Mouse (Mus musculus): ENCODE measurements around the gene Gm14137. TPM values are rescaled to one million over a fixed set of nuclear protein-coding genes. Genes with fewer than 3 reads are reported as not detected.

The Gm14137 gene
- polyA plus RNA-seq, 1 experiment from 2014 or later: 0.08 TPM

DNA sequence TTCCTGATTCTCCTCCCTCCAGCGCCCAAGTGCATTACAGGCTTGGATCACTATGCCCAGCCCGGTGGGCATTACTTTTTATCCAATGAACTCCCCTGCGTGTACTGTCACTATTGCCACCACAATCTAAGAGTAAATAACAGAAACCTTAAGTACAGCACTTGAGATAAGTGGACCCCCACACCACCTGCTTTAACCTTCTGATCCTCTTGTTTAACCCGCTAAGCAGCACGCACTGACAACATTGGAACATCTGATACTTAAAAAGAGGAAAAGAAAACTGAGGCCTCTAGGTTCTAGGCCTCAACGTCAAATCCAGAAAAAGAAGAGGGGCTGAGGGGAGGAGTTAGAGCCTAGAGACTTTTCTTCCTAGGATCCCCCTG is 33.6 kb downstream of the Gm14137 start:
- Histone ChIP-seq H3K27me3 (replicated peaks; ENCODE audit: control insufficient read depth, insufficient read depth, low read length) (no peaks in the 10 kb centered on the region), H3K27ac (ENCODE audit: low read depth, low read length) (peak overlapping the region; percentile 85), H3K4me3 (ENCODE audit: low read depth, low read length) (peak overlapping the region; percentile 68), H3K9ac (ENCODE audit: low read depth, low read length) (peak overlapping the region; percentile 64), H3K4me2 (replicated peaks; ENCODE audit: low read depth) (peak overlapping the region; percentile 68), H3K9me3 (ENCODE audit: control insufficient read depth) (no peaks in the 10 kb centered on the region), H3K4me1 (replicated peaks; ENCODE audit: control insufficient read depth, insufficient read depth, low read length) (peaks cover 6% of the 10 kb centered on the region; the same call in 1 of the 2 replicates), H3K36me3 (ENCODE audit: control insufficient read depth, insufficient read depth) (peaks cover 26% of the 10 kb centered on the region)
- ATAC-seq: no peak
- no peak for TF ChIP-seq CTCF (IDR thresholded peaks at IDR 0.05; ENCODE audit: low read depth)
- 12% methylated on average over 6 of the region's 6 CpGs for WGBS

DNA sequence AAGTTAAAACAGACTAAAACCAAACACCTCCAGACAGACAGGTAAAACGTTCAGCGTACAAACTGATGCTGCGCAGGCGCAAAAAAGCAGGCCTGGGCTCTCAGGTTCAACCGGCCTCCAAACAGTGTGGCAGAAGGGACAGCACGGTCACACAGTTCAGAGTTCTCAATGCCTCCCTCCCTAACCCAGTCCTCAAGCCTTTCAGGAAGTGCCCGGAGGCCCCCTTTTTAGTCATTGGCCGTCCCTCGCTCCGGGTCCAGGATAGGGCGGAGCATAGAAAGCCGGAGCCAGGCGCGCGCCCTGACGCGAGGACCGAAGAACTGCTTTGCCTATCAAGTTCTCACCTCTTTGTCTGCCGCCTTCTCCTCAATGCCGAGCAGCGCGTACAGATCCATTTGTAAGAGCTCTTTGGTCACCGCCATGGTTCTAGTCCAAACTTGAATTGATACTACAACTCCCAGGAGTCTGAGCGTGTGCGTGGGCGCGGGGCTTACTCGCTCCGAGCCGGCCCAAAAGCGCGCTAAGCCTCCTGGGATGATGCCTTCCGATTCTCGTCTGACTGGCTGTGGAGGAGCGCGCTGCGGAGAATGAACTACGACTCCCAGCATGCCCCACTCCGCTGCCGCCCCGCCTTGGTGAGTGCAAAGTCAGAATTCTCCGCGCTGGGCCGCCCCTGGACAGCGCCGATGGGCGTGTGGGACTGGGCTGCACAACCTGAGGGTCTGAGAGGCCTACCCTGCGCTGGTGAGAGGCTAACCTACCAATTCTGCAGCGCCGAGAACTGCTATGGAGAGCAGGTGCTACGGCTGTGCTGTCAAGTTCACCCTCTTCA is 34.3 kb downstream of the Gm14137 start, which contains the start of the genes Zfyve19 and Dnajc17:
TSS of gene Zfyve19 (plus strand) at position 274 of the 832 bp plus-strand sequence.
TSS of gene Dnajc17 (minus strand) at position 452 of the 832 bp plus-strand sequence.
- H3K27ac ChIP-seq (ENCODE audit: low read depth, low read length): peak within 1 kb of the TSS; percentile 85
- no peaks in the 10 kb centered on the region for H3K9me3 ChIP-seq (ENCODE audit: control insufficient read depth)
- H3K4me1 ChIP-seq (replicated peaks; ENCODE audit: control insufficient read depth, insufficient read depth, low read length): peaks cover 4% of the 10 kb centered on the region; the same call in 1 of the 2 replicates
- peaks cover 30% of the 10 kb centered on the region for H3K36me3 ChIP-seq (ENCODE audit: control insufficient read depth, insufficient read depth)
- under 1% methylated on average over 51 of the region's 51 CpGs for WGBS
- peak; percentile 23; the same call in 1 of the 2 replicates for TF ChIP-seq CTCF (IDR thresholded peaks at IDR 0.05; ENCODE audit: low read depth)
- peak within 1 kb of the TSS; percentile 68 for H3K4me3 ChIP-seq (ENCODE audit: low read depth, low read length)
- no peaks in the 10 kb centered on the region for H3K27me3 ChIP-seq (replicated peaks; ENCODE audit: control insufficient read depth, insufficient read depth, low read length)
- ATAC-seq: peak; percentile 98
- H3K9ac ChIP-seq (ENCODE audit: low read depth, low read length): peak within 1 kb of the TSS; percentile 64
- H3K4me2 ChIP-seq (replicated peaks; ENCODE audit: low read depth): peak within 1 kb of the TSS; percentile 68

DNA sequence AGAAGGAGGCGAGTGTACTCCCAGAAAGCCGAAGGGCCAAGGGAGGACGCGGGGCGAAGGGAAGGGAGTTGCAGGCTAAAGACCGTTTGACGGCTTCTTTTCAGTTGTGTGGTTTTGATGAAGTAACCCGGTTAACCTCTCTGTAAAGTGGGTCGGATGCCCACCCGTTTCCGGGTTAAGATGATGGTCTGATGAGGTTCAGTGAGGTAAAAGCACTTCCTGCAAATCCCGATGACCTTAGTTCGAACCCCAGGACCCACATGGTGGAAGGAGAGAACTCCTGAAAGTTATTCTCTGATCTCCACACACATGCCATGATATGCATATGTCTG is 34.8 kb downstream of the Gm14137 start:
- Histone ChIP-seq H3K4me2 (replicated peaks; ENCODE audit: low read depth) (peak overlapping the region; percentile 68), H3K27ac (ENCODE audit: low read depth, low read length) (no peak overlapping the region), H3K9ac (ENCODE audit: low read depth, low read length) (peak overlapping the region; percentile 64), H3K36me3 (ENCODE audit: control insufficient read depth, insufficient read depth) (peaks cover 33% of the 10 kb centered on the region), H3K4me3 (ENCODE audit: low read depth, low read length) (peak overlapping the region; percentile 68), H3K27me3 (replicated peaks; ENCODE audit: control insufficient read depth, insufficient read depth, low read length) (no peaks in the 10 kb centered on the region), H3K4me1 (replicated peaks; ENCODE audit: control insufficient read depth, insufficient read depth, low read length) (no peaks in the 10 kb centered on the region), H3K9me3 (ENCODE audit: control insufficient read depth) (no peaks in the 10 kb centered on the region)
- ATAC-seq: peak; percentile 6
- 1% methylated on average over 13 of the region's 13 CpGs for WGBS
- TF ChIP-seq CTCF (IDR thresholded peaks at IDR 0.05; ENCODE audit: low read depth): no peak

Other genes with a start within 250 kb of the Gm14137 start
- gene Chst14, start 248.0 kb upstream of the Gm14137 start, polyA plus RNA-seq (2015; fragmentation: Nextera tagmentation; extraction: Ambion mirVana): 6.7 and 7.4 TPM in 2 replicates
- 55.9 and 59.5 TPM in 2 replicates for gene Ccdc32, start 145.1 kb upstream of the Gm14137 start, polyA plus RNA-seq (2015; fragmentation: Nextera tagmentation; extraction: Ambion mirVana)
- gene Rpusd2, start 139.7 kb upstream of the Gm14137 start, polyA plus RNA-seq (2015; fragmentation: Nextera tagmentation; extraction: Ambion mirVana): 1.2 and 1.5 TPM in 2 replicates
- 12.0 and 15.2 TPM in 2 replicates for gene Knl1, start 127.4 kb upstream of the Gm14137 start, polyA plus RNA-seq (2015; fragmentation: Nextera tagmentation; extraction: Ambion mirVana)
- gene Rad51, start 61.7 kb upstream of the Gm14137 start, polyA plus RNA-seq (2015; fragmentation: Nextera tagmentation; extraction: Ambion mirVana): 8.6 and 10.3 TPM in 2 replicates
- 177 and 185 TPM in 2 replicates for gene Rmdn3, start 17.5 kb upstream of the Gm14137 start, polyA plus RNA-seq (2015; fragmentation: Nextera tagmentation; extraction: Ambion mirVana)
- gene Gchfr, start 6.7 kb upstream of the Gm14137 start, polyA plus RNA-seq (2015; fragmentation: Nextera tagmentation; extraction: Ambion mirVana): 124 and 136 TPM in 2 replicates
- gene Zfyve19, start 34.1 kb downstream of the Gm14137 start, polyA plus RNA-seq (2015; fragmentation: Nextera tagmentation; extraction: Ambion mirVana): 36.3 and 38.7 TPM in 2 replicates
- gene Dnajc17, start 34.3 kb downstream of the Gm14137 start, polyA plus RNA-seq (2015; fragmentation: Nextera tagmentation; extraction: Ambion mirVana): 8.8 and 9.4 TPM in 2 replicates
- 78.7 and 84.7 TPM in 2 replicates for gene Ppp1r14d, start 55.4 kb downstream of the Gm14137 start, polyA plus RNA-seq (2015; fragmentation: Nextera tagmentation; extraction: Ambion mirVana)
- gene Spint1, start 62.9 kb downstream of the Gm14137 start, polyA plus RNA-seq (2015; fragmentation: Nextera tagmentation; extraction: Ambion mirVana): 145 and 148 TPM in 2 replicates
- gene Rhov, start 96.8 kb downstream of the Gm14137 start, polyA plus RNA-seq (2015; fragmentation: Nextera tagmentation; extraction: Ambion mirVana): 1.3 TPM in 2 replicates
- 21.8 and 24.3 TPM in 2 replicates for gene Vps18, start 114.2 kb downstream of the Gm14137 start, polyA plus RNA-seq (2015; fragmentation: Nextera tagmentation; extraction: Ambion mirVana)
- 3.7 and 4.1 TPM in 2 replicates for gene Dll4, start 151.3 kb downstream of the Gm14137 start, polyA plus RNA-seq (2015; fragmentation: Nextera tagmentation; extraction: Ambion mirVana)
- 1.1 and 1.4 TPM in 2 replicates for gene Chac1, start 176.7 kb downstream of the Gm14137 start, polyA plus RNA-seq (2015; fragmentation: Nextera tagmentation; extraction: Ambion mirVana)

Data from intestine, postnatal 0 days (tissue).